Mouse (Mus musculus) MEL (cell line): ENCODE data around the gene Bpifb9a.

ENCODE experiments used
- CTCF ChIP-seq, 3 experiments: IDR thresholded peaks in 2 of 3; conservative IDR thresholded peaks in 1 of 3; 2 replicates each; pipeline ENCODE4 v1.5.1; 2011 to 2012; ENCODE audit warnings: low read length in 3 of 3, low read depth in 2 of 3, mild to moderate bottlenecking in 2 of 3, improper control_type of control experiment in 1 of 3, inconsistent platforms in 1 of 3, mixed read lengths in 1 of 3, moderate library complexity in 1 of 3; ENCODE audit not compliant: control insufficient read depth in 1 of 3, insufficient read depth in 1 of 3, poor library complexity in 1 of 3, severe bottlenecking in 1 of 3
- EP300 ChIP-seq, 2 experiments: IDR thresholded peaks; 2 replicates each; pipeline ENCODE4 v1.6.1; 2011; ENCODE audit warnings: improper control_type of control experiment in 2 of 2, low read length in 2 of 2, low read depth in 1 of 2, mild to moderate bottlenecking in 1 of 2
- MEF2A ChIP-seq: IDR thresholded peaks from 2 replicates; pipeline ENCODE4 v1.6.1; 2014; ENCODE audit warnings: low read depth, mild to moderate bottlenecking, inconsistent platforms, low read length, improper control_type of control experiment; ENCODE audit not compliant: poor library complexity, insufficient replicate concordance, severe bottlenecking; ENCODE audit errors: extremely low read depth
- MXI1 ChIP-seq: IDR thresholded peaks from 2 replicates; pipeline ENCODE4 v1.6.1; 2011; ENCODE audit warnings: mild to moderate bottlenecking, low read depth, low read length, improper control_type of control experiment
- MYB ChIP-seq: IDR thresholded peaks from 2 replicates; pipeline ENCODE4 v1.6.1; 2011; ENCODE audit warnings: mild to moderate bottlenecking, low read depth, low read length, improper control_type of control experiment
- POLR2A ChIP-seq, 2 experiments: IDR thresholded peaks; 2 replicates each; pipeline ENCODE4 v1.6.1; 2011 to 2012; ENCODE audit warnings: low read length in 2 of 2, mild to moderate bottlenecking in 2 of 2, control low read depth in 1 of 2, improper control_type of control experiment in 1 of 2, low read depth in 1 of 2, moderate library complexity in 1 of 2; ENCODE audit not compliant: control insufficient read depth in 1 of 2, insufficient read depth in 1 of 2, poor library complexity in 1 of 2
- SIN3A ChIP-seq: IDR thresholded peaks from 2 replicates; pipeline ENCODE4 v1.6.1; 2012; ENCODE audit warnings: low read length, improper control_type of control experiment, inconsistent platforms
- SMC3 ChIP-seq: IDR thresholded peaks from 2 replicates; pipeline ENCODE4 v1.6.1; 2011; ENCODE audit warnings: low read depth, low read length, improper control_type of control experiment

GRCm38 (mm10) chr2:154300496-154300895 is 42.8 kb downstream of the Bpifb9a start:
- TF ChIP-seq CTCF (IDR thresholded peaks at IDR 0.05 in 2 of 3, conservative IDR thresholded peaks at IDR 0.05 in 1 of 3; ENCODE audit: control insufficient read depth in 1 of 3, insufficient read depth in 1 of 3, low read depth in 2 of 3, low read length in 3 of 3, poor library complexity in 1 of 3, severe bottlenecking in 1 of 3), result peak; percentile 83 to 98 (median 98)
- no peak for TF ChIP-seq POLR2A (IDR thresholded peaks at IDR 0.05; ENCODE audit: control insufficient read depth in 1 of 2, insufficient read depth in 1 of 2, low read depth in 1 of 2, low read length in 2 of 2, poor library complexity in 1 of 2)
- no peak for TF ChIP-seq MEF2A
- no peak for TF ChIP-seq MXI1
- no peak for TF ChIP-seq SIN3A
- no peak for TF ChIP-seq EP300 (IDR thresholded peaks at IDR 0.05; ENCODE audit: low read depth in 1 of 2, low read length in 2 of 2)
- peak; percentile 71 for TF ChIP-seq SMC3
- no peak for TF ChIP-seq MYB
